Mouse (Mus musculus) myocyte (in vitro differentiated cells): ENCODE measurements around the gene Sugp2.

Source experiments
- CEBPB ChIP-seq: IDR thresholded peaks from 2 replicates; pipeline ENCODE4 v1.6.1; 2011; ENCODE audit warnings: mild to moderate bottlenecking, moderate library complexity; ENCODE audit not compliant: poor library complexity, insufficient read depth, severe bottlenecking
- E2F4 ChIP-seq: IDR thresholded peaks from one replicate; pipeline ENCODE4 v1.6.1; 2011; ENCODE audit warnings: mild to moderate bottlenecking, control low read depth, moderate library complexity; ENCODE audit not compliant: insufficient read depth
- MAX ChIP-seq: IDR thresholded peaks from one replicate; pipeline ENCODE4 v1.6.1; 2011; ENCODE audit warnings: low read depth, mild to moderate bottlenecking, control low read depth
- MYOD1 ChIP-seq, 3 experiments: IDR thresholded peaks; one replicate each; pipeline ENCODE4 v1.6.1; 2011; ENCODE audit warnings: control low read depth in 2 of 3, low read depth in 2 of 3, mild to moderate bottlenecking in 2 of 3, moderate library complexity in 1 of 3; ENCODE audit not compliant: insufficient read length in 2 of 3, control insufficient read depth in 1 of 3
- MYOG ChIP-seq, 3 experiments: IDR thresholded peaks; one replicate each; pipeline ENCODE4 v1.6.1; 2011; ENCODE audit warnings: control low read depth in 2 of 3, low read depth in 2 of 3, mild to moderate bottlenecking in 2 of 3; ENCODE audit not compliant: insufficient read length in 2 of 3, control insufficient read depth in 1 of 3, insufficient read depth in 1 of 3
- POLR2A ChIP-seq: IDR thresholded peaks from one replicate; pipeline ENCODE4 v1.6.1; 2011; ENCODE audit warnings: low read depth, mild to moderate bottlenecking, control low read depth, moderate library complexity; ENCODE audit not compliant: insufficient read length
- POLR2AphosphoS2 ChIP-seq: IDR thresholded peaks from one replicate; pipeline ENCODE4 v1.6.1; 2011; ENCODE audit warnings: low read depth, control low read depth; ENCODE audit not compliant: insufficient read length
- REST ChIP-seq: IDR thresholded peaks from one replicate; pipeline ENCODE4 v1.6.1; 2011; ENCODE audit warnings: mild to moderate bottlenecking, control low read depth, moderate library complexity; ENCODE audit not compliant: insufficient read depth, insufficient read length
- TCF12 ChIP-seq: IDR thresholded peaks from one replicate; pipeline ENCODE4 v1.6.1; 2011; ENCODE audit warnings: mild to moderate bottlenecking, control low read depth; ENCODE audit not compliant: poor library complexity, insufficient read depth, severe bottlenecking
- TCF3 ChIP-seq: IDR thresholded peaks from one replicate; pipeline ENCODE4 v1.6.1; 2011; ENCODE audit warnings: low read depth, control low read depth; ENCODE audit not compliant: insufficient read length
- USF1 ChIP-seq: IDR thresholded peaks from one replicate; pipeline ENCODE4 v1.6.1; 2011; ENCODE audit warnings: low read depth, mild to moderate bottlenecking, control low read depth, moderate library complexity

DNA sequence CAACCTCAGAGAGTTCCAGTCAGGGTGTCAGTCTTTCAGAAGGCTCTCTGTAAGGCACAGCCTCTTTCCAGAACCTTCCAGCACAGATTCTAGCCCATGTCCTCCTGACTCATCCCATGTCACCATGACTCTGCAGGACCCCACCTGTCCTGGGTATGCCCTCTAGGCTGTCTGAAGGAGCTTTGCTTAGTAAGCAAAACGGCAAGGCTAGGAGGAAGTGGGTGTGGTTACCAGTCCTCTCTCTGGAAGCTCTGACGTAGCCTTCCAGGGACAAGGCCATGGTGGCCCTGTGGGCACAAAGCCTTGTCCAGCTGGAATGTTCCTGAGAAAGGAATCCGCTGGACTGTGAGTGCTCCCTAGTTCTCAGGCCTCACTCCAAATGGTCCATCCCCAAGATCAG lies 38.9 kb downstream of the Sugp2 start:
- TF ChIP-seq POLR2A, result no peak
- TF ChIP-seq TCF12, result no peak
- no peak for TF ChIP-seq USF1
- TF ChIP-seq CEBPB, result no peak
- no peak for TF ChIP-seq MAX
- no peak for TF ChIP-seq E2F4
- TF ChIP-seq TCF3, result no peak
- TF ChIP-seq POLR2AphosphoS2, result no peak
- TF ChIP-seq MYOG (IDR thresholded peaks at IDR 0.05; ENCODE audit: control insufficient read depth in 1 of 3, insufficient read depth in 1 of 3, insufficient read length in 2 of 3, low read depth in 2 of 3), result no peak
- TF ChIP-seq MYOD1 (IDR thresholded peaks at IDR 0.05; ENCODE audit: control insufficient read depth in 1 of 3, insufficient read length in 2 of 3, low read depth in 2 of 3), result peak in 1 of 3 experiments; percentile 35
- TF ChIP-seq REST, result no peak
